Mouse (Mus musculus) liver, adult 2 months (tissue): ENCODE measurements around the gene Gm26602.

ENCODE experiments used
- CTCF ChIP-seq: fragments of 200-500 bp; IDR thresholded peaks from 2 replicates; pipeline ENCODE4 v1.5.1; 2011; ENCODE audit warnings: low read depth, low read length, control low read depth
- POLR2A ChIP-seq: fragments of 200-500 bp; IDR thresholded peaks from 2 replicates; pipeline ENCODE4 v1.6.1; 2011; ENCODE audit warnings: low read length, control low read depth; ENCODE audit not compliant: insufficient read depth; ENCODE audit errors: extremely low read depth

DNA sequence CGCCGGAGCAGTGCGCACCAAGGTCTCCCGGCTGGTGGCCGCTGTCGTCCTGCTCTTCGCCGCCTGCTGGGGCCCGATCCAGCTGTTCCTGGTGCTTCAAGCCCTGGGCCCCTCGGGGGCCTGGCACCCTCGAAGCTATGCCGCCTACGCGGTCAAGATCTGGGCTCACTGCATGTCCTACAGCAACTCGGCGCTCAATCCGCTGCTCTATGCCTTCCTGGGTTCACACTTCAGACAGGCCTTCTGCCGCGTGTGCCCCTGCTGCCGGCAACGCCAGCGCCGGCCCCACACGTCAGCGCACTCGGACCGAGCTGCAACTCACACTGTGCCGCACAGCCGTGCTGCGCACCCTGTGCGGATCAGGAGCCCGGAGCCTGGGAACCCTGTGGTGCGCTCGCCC is 10.9 kb downstream of the Gm26602 start:
- TF ChIP-seq CTCF (no peak), POLR2A (no peak)
